Mouse (Mus musculus) heart, postnatal 10 days (tissue): ENCODE data around the gene Traf5. TPM values are rescaled to one million over a fixed set of nuclear protein-coding genes. Genes with fewer than 3 reads are reported as not detected.

Source experiments
- DNase-seq, 2 experiments: peaks; one replicate each; pipeline ENCODE4 v3.0.0; 2021
- intact Hi-C: fragments of 180-260 bp; cut with DNase I; formaldehyde crosslinking; loops from one replicate; pipeline ENCODE4 v1.15.1; 2025
- total RNA-seq, 2 experiments: library from RNA; stranded (reverse); gene quantifications; 2 replicates each; pipeline ENCODE4 v1.2.3; 2021

Gene Traf5
- total RNA-seq, 2 experiments from 2014 or later = 8.6 to 11.7 TPM

- intact Hi-C loops = no loop called here
- DNase-seq = peak; percentile 67 to 68
Measured at GRCm38 (mm10) chr1:192069971-192070591, 22.3 kb downstream of the Traf5 start.

- intact Hi-C loops = no loop called here
Measured at GRCm38 (mm10) chr1:192068188-192068587, 24.2 kb downstream of the Traf5 start.

GRCm38 (mm10) chr1:192066956-192067355, 25.4 kb downstream of the Traf5 start:
- DNase-seq = no peak
- intact Hi-C loops = no loop called here

More at GRCm38 (mm10) chr1:192068188-192068587, 24.2 kb downstream of the Traf5 start:
- no peak for DNase-seq

- no peak for DNase-seq
- intact Hi-C loops = loop anchor here (2.0 kb wide), 1 partner anchor 29 kb away; the partner anchor contains the start of gene Traf5
Measured at GRCm38 (mm10) chr1:192063209-192063946, 29.0 kb downstream of the Traf5 start.

- DNase-seq = no peak
- intact Hi-C loops = loop anchor here (2.0 kb wide), 1 partner anchor 30 kb away; the partner anchor contains the start of gene Traf5
Measured at GRCm38 (mm10) chr1:192062682-192063081, 29.7 kb downstream of the Traf5 start.

GRCm38 (mm10) chr1:192061666-192062306, 30.6 kb downstream of the Traf5 start:
- intact Hi-C loops = loop anchor here (2.0 kb wide), 1 partner anchor 31 kb away; the partner anchor contains the start of gene Traf5
- DNase-seq = peak; percentile 81 to 87

GRCm38 (mm10) chr1:192058911-192059310, 33.4 kb downstream of the Traf5 start:
- no peak for DNase-seq
- intact Hi-C loops = no loop called here

GRCm38 (mm10) chr1:192053726-192054125, 38.6 kb downstream of the Traf5 start:
- no peak for DNase-seq
- intact Hi-C loops = no loop called here

- intact Hi-C loops = no loop called here
- no peak for DNase-seq
Measured at GRCm38 (mm10) chr1:192052986-192053385, 39.4 kb downstream of the Traf5 start.

- DNase-seq = no peak
- intact Hi-C loops = no loop called here
Measured at GRCm38 (mm10) chr1:192052461-192052860, 39.9 kb downstream of the Traf5 start.

GRCm38 (mm10) chr1:191999022-191999421, 93.3 kb downstream of the Traf5 start:
- DNase-seq = no peak
- intact Hi-C loops = no loop called here

GRCm38 (mm10) chr1:191996621-191997185, 95.7 kb downstream of the Traf5 start:
- no peak for DNase-seq
- intact Hi-C loops = no loop called here

- DNase-seq = no peak
- intact Hi-C loops = no loop called here
Measured at GRCm38 (mm10) chr1:191995916-191996315, 96.4 kb downstream of the Traf5 start.

- intact Hi-C loops = no loop called here
- DNase-seq = peak; percentile 50 to 77
Measured at GRCm38 (mm10) chr1:191995488-191995887, 96.9 kb downstream of the Traf5 start.

- intact Hi-C loops = no loop called here
- DNase-seq = no peak
Measured at GRCm38 (mm10) chr1:191994476-191994875, 97.9 kb downstream of the Traf5 start.

- intact Hi-C loops = no loop called here
- DNase-seq = no peak
Measured at GRCm38 (mm10) chr1:191992040-191992780, 100.1 kb downstream of the Traf5 start.

- intact Hi-C loops = no loop called here
Measured at GRCm38 (mm10) chr1:191989994-191990393, 102.4 kb downstream of the Traf5 start.

GRCm38 (mm10) chr1:191989060-191989459, 103.3 kb downstream of the Traf5 start:
- peak in 1 of 2 experiments; percentile 26 for DNase-seq
- intact Hi-C loops = no loop called here

More at GRCm38 (mm10) chr1:191989994-191990393, 102.4 kb downstream of the Traf5 start:
- DNase-seq = peak; percentile 96 to 98

GRCm38 (mm10) chr1:191988646-191989045, 103.7 kb downstream of the Traf5 start:
- intact Hi-C loops = no loop called here
- peak; percentile 34 to 61 for DNase-seq

GRCm38 (mm10) chr1:191987481-191987769, 104.9 kb downstream of the Traf5 start:
- DNase-seq = no peak
- intact Hi-C loops = no loop called here
